Mouse (Mus musculus): ENCODE measurements around the gene Ssx2ip.
"Not testable (repeated sequence)": the region's sequence is repeated elsewhere in the genome, so short reads cannot be mapped to it uniquely, and the experiment has no call there.

Ssx2ip gene

DNA sequence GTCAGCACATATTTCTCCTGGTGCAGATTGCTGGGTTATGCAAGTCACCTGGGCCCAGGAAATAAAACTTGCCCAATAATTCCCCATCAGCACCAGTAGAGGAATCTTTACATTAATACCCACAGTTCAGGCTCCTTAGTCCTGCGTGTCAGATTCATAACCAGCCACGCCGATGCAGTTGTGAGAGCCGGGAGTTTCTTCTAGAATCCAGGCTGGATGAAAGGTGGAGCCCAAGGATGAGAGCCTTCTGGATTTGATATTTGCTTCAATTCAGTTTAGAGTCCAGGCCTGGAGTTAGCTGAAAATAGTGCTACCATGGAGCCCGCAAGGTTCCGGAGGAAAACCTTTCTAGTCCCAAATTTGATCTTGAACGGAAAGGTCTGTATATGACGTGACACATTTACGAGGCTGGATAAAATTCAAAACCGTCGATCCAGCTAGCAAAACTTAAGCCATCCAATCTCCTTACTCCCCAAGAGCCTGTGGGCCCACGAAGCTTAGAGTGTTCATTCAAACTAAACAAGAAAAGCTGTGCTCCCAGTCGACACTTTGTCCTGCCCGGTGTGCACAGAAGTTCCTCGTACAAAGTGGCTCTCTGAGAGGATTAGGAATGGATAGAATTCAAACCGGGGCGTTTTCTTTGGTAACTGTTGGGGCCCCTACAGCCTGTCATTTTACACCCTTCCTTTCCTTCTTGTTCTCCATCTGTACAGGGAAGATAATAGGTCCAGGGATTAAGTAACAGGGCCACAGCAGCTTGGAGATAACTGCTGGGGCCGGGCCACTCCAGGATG lies 968 bp downstream of the Ssx2ip start:
- DNase-seq: no peak

DNA sequence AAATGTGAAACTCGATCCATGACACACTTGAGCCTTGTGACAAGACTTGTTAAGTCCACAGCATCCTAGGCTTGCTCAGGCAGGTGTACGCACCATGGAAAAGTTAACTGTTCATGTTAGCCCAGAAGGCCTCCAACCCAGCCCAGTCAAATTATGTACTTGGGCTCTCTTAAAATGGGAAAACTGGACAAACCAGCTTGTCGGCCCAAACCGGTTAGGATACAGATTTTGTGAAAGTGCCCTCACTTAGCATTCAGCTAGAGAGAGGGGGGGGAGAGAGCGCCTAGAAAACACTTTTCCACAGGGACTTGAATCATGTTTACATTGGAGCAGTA lies 1.5 kb downstream of the Ssx2ip start:
- DNase-seq: no peak

DNA sequence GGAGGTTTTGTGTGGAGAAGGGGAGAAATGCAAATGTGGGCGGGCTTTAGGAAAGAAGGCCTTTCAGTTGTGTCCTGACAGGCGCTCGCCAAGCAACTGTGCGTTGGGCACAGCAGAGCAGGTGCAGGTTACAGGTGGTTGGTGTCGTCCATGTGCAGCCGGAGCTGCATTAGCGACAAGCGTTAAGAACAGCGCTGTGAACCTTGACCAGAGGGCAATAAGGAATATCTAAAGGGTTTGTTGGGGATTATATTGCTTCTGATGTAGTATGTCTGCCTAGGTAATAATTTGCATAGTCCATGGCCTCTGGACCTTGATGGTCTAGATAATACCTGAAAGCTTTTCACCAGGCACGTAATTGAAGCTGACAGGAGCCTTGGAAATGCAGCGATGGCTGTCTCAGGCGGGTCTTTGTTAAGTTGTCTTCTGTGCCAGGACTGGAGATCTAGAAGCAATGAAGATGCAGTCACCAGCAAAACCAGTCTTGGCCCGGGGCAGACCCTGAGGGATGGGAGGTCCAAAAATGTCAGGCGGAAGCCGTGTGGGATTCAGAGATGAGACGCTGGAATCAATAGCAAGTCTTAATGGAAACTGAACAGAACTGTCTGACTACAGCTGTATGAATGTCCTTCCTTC lies 2.8 kb downstream of the Ssx2ip start:
- DNase-seq: no peak

DNA sequence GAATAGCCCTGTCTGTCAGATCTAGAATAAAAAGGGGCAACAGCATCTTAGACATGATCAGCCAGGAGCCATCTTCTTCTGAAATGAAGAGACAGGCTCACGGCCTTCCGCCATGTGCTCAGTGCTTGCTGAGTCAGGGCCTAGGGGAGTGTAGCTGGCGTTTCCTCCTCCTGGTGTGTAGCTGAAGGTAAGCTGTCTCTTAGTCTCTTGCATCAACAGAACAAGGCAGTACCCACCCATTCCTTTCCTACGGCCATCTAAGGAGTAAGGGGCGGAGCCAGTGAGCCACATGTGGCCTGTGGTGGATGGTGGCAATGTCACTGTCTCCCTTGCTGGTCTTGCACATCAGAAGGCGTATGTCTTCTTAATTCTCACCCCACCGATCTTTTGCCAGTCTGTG lies 5.7 kb downstream of the Ssx2ip start:
- DNase-seq: no peak

DNA sequence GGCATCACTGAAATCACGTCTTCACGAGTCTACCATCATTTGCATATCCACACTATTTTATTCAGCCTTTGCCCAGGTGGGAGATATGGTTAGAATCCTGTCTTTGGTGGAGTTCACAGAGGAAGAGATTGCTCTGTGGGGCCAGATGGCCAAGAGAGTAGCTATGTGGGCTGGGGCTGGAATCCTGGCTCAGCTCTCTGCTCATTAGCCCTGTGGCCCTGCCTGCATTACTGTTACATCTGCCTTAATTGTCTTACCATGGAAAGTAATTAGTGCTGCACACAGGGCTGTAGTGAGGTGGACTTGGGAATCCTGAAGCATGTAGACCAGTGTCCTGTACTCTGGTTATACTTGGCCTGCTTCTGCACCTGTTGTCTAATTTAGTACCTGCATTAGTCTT lies 7.6 kb downstream of the Ssx2ip start:
- no peak for DNase-seq

DNA sequence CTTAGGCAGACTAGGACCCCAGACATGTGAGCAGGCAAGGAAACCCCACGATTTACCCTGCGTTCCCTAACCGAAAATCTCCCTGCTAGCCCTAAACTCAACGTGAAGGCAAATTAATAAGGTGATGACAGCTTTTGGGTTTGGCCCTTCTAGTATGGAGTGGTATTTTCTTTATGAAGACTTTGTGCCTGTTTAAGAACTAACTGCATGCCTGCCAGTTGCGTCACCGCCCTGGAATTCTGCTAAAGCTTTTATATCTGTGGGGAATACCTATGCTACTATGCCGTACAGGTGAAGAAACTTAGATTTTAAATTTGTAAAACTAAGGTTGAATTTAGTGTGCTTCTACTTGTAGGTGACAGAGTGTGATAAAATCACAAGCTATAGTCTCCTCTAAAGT lies 8.0 kb downstream of the Ssx2ip start:
- no peak for DNase-seq

DNA sequence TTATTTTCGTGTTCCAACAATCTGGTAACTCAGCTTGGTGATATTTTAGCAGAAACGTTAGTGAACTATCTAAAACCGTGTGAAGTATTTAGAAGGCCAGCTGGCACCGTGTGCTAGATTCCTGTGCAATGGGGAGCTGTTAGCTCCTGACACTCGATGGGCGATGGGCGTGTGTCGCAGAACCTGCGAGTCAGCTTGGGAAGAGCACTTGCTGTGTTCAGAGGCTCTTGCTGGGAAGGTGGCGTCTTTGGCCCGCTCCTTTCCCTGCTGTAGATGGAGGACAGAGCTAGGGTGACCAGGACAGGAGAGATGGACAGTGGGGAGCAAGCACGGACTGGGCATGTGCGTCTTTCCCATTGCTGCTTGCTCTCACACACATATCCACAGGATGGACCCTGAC lies 8.6 kb downstream of the Ssx2ip start:
- peak; percentile 45 for DNase-seq

DNA sequence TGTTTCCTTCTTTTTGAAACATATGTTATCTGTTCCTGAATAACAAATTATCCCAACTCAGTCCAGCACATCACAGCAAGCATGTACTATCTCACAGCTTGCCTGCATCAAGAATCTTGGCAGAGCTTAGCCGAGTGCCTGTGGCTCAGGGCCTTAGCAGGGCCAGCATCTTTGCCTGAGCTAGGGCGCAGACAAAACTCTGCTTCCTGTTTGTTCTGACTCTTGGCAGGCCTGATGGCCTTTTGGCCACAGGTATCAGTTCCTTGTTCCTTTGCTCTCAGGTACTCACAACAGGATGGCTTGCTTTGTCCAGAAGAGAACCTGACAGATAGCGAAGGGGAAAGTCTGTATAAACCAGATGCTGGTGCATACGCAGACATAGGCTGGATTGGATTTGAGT lies 9.6 kb downstream of the Ssx2ip start:
- peak; percentile 44 for DNase-seq

DNA sequence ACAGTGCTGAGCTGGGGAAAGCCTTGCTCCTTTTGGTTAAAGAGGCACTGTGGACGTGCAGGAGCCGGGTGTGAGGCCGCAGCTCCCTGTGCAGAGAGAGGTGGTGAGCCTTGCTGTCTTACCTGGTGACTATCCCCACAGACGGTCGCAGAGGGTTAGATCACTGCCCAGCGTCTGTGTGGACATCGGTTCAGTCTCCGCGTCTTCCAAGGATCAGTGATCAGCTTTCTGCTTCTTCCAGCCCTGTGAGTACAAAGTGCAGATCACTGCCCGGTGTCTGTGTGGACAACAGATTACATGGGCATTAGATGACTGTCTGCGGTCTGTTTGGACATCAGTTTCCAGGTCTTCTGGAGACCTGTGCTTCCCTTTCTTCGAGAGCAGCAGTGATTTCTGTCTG lies 10.1 kb downstream of the Ssx2ip start:
- DNase-seq: no peak

DNA sequence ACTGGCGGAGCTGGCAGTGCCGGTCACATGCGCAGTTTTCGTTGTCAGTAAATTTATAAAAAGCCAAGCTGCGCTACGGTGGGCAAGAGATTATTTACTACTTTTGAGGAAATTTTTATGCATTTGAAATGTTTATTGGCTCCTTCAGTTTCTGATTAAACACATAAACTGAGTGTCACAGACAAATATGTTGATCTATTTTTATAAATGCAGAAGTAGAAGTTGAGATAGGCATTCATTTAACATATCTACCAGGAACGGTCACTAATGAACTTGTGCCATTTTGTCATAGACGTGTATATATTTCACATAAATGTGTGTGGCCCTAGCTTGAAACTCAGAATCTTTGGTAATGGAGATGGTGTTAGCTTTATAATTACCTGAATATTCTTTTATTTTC lies 13.4 kb downstream of the Ssx2ip start:
- no peak for DNase-seq

DNA sequence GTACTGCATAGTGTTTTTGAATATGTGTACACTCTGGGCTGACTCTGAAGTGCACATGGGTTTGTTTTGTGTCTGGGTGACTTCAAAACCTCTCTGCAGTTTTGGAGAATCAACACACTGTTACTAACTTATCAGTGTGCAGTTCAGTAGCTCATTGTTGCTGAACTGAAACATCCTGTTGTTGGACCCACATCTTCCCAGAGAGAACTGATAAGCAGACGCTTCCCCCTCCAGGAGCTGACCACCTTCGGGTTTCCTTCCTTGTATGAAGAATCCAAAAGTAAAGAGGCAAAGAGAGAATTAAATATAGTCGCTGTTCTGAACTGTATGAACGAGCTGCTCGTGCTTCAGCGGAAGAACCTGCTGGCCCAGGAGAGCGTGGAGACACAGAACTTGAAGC lies 14.5 kb downstream of the Ssx2ip start:
- DNase-seq: no peak

DNA sequence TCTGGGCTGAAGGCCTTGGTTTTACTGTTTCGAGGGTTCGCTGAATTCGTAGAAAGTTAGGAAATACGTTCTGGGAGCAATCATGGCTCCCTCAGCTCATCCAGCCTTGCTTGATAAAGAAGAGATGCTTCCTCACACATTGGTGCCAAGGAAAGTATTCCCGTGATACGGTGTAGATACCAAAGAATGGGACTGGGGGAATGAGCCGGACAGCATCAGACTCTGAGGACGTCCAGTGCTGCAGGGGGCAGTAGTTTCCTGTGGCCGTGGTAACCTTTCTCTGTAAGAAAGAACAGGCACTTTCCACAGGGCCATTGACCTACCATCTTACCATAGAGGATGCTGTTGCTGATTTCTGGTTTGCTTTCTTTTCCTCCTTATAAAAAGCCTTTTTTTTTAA lies 15.1 kb downstream of the Ssx2ip start:
- DNase-seq: no peak

DNA sequence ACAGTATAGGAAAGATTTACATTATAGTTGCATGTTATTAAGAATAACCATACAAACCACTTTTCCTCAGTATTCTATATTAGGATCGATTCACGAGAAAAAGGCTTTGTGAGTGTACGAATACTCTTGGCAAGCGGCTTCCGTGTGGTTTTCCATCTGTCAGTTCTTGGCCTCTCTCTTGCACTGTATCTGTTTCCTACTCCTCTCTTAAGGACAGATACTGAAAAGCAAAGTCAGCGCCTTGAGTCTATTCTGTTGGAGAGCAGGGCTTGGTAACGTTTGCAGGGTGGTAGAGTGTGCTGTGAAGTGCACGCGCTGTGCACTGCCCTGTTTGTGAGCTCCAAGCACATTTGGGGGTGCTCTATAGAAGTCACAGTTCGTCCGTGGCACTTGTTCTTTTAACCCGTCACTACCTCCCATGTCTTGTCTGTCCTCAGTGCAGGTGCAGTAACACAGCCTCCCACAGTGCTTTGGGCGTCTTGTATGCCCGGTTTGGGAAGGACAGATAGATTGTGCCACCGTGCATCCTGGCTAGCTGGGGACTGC lies 15.6 kb downstream of the Ssx2ip start:
- DNase-seq: no peak

DNA sequence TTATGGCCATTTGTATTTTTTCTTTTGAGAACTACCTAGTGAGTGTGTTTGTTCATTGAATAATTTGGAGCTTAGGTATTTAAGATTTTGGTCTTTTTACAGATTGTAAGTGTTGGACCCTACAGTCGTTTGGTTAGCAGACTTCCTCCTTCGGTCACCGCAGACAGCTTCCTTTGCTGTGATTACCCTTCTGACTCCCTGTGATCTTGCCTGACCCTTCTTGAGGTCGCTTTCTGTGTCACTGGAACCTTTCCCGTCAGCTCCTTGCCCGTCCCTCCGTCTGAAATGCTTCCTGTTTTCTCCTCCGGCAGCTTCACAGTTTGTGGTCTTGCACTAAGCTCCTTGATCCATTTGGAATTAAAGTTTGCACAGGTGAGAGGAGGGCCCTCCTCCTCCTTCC lies 17.3 kb downstream of the Ssx2ip start:
- no peak for DNase-seq

DNA sequence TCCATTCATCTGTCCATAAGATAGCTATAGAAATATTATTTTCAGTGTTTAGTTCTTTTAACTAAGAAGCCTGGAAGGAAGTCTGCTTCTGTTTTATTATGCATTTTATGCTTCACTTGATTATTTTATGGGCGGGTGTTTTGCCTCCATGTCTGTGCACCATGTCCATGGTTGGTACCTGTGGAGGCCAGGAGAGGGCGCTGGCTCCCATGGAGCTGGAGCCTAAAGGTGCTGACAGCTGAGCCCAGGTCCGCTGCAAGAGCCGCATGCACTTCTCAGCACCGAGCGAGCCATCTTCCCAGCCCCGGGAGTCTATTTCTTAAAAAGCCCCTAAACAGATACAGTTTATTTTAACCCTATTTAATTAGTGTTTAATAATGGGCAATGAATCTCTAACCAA lies 19.3 kb downstream of the Ssx2ip start:
- DNase-seq: no peak

DNA sequence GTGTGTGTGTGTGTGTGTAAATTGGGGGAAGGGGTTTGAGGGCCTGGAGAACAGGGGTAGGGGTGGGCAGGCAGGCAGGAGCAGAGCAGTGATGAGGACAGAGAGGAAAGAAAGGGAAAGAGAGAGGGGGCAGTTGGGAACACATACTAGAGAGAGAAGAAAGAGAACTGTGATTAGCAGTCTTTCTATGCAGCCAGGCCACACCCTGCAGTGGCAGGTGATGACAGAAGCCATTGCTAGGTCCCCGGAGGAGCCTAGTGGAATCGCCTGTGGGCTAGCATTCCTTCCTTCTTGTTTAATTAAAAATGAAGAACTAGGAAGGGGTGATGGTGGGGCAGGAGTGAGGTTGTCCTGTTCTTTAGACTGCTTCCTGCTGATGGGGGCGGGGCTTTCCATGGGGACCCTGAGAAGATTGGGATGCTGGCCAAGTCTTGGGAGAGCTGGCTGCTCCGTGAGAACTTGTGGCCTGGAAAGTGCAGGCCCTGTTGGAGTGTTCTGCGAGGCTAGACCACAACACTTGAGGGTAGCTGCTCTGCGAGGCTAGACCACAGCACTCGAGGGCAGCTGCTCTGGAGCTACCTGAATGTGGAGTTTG lies 20.0 kb downstream of the Ssx2ip start:
- DNase-seq: no peak

DNA sequence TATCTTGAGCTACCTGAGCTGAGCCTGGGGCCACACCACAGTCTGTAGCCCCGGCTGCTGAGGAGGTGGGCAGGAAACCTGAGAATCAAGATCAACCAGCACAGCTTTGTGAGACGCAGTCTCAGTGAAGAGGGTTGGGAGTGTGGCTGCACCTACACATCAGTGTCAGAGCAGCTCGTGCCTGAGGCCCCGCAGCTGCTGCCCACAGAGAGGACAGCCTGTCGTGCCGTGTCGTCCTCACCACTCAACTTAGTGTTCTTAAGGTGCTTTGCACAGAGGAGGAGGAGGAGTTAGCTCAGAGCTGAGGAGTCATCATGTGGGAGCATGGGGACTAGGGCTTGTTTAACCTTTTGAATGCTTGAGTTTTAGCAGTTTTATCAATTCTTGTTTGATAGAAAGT lies 21.5 kb downstream of the Ssx2ip start:
- no peak for DNase-seq

DNA sequence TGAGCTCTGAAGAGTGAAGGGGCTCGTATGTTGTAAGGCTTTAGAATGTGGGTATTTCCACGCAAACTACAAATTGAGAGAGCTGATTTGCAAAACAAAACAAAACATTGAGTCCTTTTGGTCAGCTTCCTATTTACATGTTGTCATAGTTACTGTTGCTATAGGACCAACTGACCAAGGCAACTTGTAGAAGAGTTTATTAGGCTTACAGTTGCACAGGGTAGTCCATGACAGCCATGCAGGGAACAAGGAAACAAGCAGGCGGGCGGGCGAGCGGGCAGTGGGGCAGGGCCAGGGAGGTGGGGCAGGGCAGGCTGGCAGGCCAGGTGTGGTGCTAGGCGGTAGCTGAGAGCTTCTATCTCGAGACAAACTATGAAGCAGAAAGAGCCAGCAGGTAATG lies 22.0 kb downstream of the Ssx2ip start:
- DNase-seq: no peak

DNA sequence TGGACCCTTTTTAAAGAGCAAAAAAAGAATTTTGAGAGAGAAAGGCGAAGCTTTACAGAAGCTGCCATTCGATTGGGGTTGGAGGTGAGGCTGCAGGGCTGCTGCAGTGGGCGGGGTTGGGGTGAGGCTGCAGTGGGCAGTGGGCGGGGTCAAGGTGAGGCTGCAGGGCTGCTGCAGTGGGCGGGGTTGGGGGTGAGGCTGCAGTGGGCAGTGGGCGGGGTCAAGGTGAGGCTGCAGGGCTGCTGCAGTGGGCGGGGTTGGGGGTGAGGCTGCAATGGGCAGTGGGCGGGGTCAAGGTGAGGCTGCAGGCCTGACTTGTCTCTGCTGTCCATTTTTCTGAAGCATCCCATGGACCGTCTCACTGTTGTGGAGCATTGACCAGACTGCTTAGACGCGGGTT lies 28.6 kb downstream of the Ssx2ip start:
- DNase-seq: not testable (repeated sequence)

DNA sequence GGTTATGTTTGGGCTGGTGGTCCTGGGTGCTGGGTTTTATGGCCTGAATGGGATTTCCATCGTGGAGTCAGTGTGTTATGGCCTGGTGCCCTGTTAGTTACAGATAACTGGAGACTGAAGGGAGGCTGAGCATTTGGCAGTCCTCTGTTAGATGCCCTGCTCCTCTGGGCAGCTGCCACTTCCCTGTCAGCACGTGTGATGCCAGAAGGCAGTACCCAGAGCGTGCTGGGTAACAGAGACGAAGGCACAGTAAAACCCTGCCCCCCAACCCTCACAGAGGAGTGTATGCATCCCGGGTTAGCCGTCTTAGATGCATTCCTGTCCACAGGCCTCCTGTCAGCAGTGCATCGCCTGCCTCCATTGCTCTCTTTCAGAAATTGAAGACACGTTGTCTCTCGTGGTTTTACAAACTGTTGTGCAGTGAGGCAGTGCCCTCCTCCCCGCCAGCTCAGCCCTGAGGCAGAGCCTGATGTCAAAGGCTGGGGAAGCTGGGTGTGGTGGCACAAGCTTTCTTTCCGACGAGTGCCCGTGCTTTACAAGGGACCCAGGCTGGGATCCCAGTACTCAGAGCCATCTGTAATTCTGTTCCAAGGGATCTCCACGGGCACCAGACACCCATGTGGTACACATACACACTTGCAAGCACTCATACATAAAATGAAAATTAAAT lies 29.4 kb downstream of the Ssx2ip start:
- no peak for DNase-seq

DNA sequence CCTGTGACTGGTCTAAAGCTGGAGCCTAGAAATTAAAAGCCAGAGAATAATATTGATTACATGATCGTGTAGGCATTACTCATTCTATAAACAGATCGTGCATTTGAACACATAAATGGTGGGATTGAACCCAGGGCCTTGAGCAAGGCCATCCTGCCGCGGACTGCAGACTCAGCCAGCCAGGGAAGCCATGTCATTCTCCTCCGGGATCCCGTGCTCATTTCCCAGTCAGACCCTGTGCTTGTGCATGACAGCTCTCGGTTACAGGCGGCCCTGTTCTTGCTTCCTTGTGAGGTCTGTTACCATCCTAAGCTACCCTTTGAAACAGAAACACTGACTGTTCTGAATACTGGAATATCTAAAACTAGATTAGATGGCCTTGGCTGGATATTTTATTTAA lies 30.2 kb downstream of the Ssx2ip start:
- no peak for DNase-seq

DNA sequence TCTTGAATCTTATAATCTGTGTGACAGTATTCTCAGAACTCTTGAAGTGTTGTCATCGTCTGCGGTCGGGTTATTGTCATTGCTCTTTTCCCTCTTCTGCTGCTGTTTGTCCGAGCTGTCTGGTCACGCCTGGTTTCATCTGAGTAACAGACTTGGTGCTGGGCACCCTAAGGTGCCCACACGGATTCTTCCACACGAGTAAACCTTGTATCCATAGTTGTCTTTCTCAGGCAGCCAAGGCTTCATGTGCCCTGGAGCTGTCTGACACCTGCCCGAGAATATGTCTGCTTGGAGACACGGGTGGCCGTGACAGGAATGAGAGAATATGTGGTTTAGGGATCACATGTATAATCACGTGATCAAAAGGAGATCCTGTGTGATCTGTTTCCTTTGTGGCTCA lies 31.1 kb downstream of the Ssx2ip start:
- no peak for DNase-seq

DNA sequence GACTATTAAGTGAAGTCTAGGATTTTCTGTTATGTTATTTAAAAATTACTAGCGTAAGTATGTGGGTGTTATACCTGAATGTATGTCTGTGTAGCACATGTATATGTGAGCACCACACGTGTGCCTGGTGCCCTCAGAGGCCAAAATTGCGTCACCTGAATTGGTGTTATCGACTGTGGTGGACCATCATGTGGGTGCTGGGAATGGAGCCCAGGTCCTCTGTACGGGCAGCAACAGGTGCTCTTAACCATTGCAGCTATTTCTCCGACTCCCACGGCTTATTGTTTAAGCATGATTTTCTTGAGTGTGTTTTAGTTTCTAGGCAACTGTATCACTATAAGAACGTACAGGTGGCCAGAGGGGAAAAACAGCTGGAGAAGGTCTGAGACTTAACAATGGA lies 31.7 kb downstream of the Ssx2ip start:
- no peak for DNase-seq

DNA sequence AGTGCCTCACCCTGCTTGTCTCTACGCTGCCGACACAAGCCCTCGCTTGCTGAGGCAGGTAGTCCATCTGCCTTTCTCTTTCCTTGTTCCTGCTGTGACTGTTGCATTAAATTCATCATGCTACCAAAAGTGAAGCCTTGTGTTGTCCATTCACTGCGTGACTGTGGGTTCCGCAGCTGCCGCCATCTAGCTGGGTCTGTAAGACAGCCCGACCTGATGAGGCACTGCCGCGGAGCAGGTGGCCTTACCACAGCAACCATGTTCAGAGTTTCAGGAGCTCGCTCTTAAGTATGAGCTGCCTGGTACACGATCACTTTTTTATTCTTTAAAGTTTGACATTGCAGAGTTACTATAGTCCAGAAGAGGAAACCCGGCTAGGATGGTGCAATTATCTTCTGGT lies 35.6 kb downstream of the Ssx2ip start:
- DNase-seq: no peak

Data from layer of hippocampus, adult 9-11 months (tissue).